Mouse (Mus musculus) hindbrain, embryonic 16.5 days (tissue): ENCODE measurements around the gene Tle3. TPM values are rescaled to one million over a fixed set of nuclear protein-coding genes. Genes with fewer than 3 reads are reported as not detected.

Experiments
- ATAC-seq: fragments of 200-750 bp; cut with Nextera tagmentation; 2 replicates; pipeline ENCODE4 v1.8.0; 2017; ENCODE audit warnings: moderate TSS enrichment, moderate library complexity
- H3K27ac ChIP-seq: fragments of 300-500 bp; sonication (generic); 2 replicates; pipeline ENCODE4 v1.5.1; 2014; ENCODE audit warnings: low read depth, mild to moderate bottlenecking, control low read depth, low read length, moderate library complexity
- H3K27me3 ChIP-seq: fragments of 300-500 bp; sonication (generic); replicated peaks from 2 replicates; pipeline ENCODE4 v1.6.1; 2014; ENCODE audit warnings: low read length; ENCODE audit not compliant: control insufficient read depth, insufficient read depth
- H3K36me3 ChIP-seq: fragments of 300-500 bp; sonication (generic); 2 replicates; pipeline ENCODE4 v1.6.1; 2014; ENCODE audit warnings: mild to moderate bottlenecking, low read length, moderate library complexity, mixed read lengths; ENCODE audit not compliant: control insufficient read depth, insufficient read depth
- H3K4me1 ChIP-seq: fragments of 300-500 bp; sonication (generic); 2 replicates; pipeline ENCODE4 v1.6.1; 2014; ENCODE audit warnings: low read depth, low read length; ENCODE audit not compliant: control insufficient read depth, insufficient read depth
- H3K4me2 ChIP-seq: fragments of 300-500 bp; sonication (generic); 2 replicates; pipeline ENCODE4 v1.6.1; 2014; ENCODE audit warnings: mild to moderate bottlenecking, low read length, control low read depth, moderate library complexity
- H3K4me3 ChIP-seq: fragments of 300-500 bp; sonication (generic); 2 replicates; pipeline ENCODE4 v1.5.1; 2014; ENCODE audit warnings: mild to moderate bottlenecking, low read length, control low read depth, moderate library complexity
- H3K9ac ChIP-seq: fragments of 300-500 bp; sonication (generic); 2 replicates; pipeline ENCODE4 v1.6.1; 2014; ENCODE audit warnings: low read depth, mild to moderate bottlenecking, control low read depth, low read length, moderate library complexity
- H3K9me3 ChIP-seq: fragments of 300-500 bp; sonication (generic); 2 replicates; pipeline ENCODE4 v1.6.1; 2014; ENCODE audit warnings: mild to moderate bottlenecking, low read length, moderate library complexity; ENCODE audit not compliant: control insufficient read depth
- WGBS: fragments of 180-500 bp; shearing (Covaris S2); extraction: QIAGEN DNeasy Blood & Tissue Kit; methylation state at CpG from one replicate; pipeline ENCODE4 v1.1.7; 2014; 5-methylcytosine and 5-hydroxymethylcytosine counted together
- polyA plus RNA-seq: library from polyadenylated mRNA; unstranded; fragments of >200 nt; fragmentation: Nextera tagmentation; extraction: Ambion mirVana; gene quantifications from 2 replicates; pipeline ENCODE4 v1.2.1, GENCODE M21; 2015

Tle3 gene
- polyA plus RNA-seq, 1 experiment from 2014 or later: 19.5 TPM

- H3K4me2 ChIP-seq: peak overlapping the region; percentile 46; the same call in 1 of the 2 replicates
- peak overlapping the region; percentile 32 for H3K9ac ChIP-seq
- H3K4me3 ChIP-seq: no peak overlapping the region
- H3K27me3 ChIP-seq: no peaks in the 10 kb centered on the region
- H3K4me1 ChIP-seq: peaks cover 53% of the 10 kb centered on the region
- WGBS: 23% methylated on average over 3 of the region's 3 CpGs
- H3K27ac ChIP-seq: peak overlapping the region; percentile 78
- no peaks in the 10 kb centered on the region for H3K9me3 ChIP-seq
- 0 out of 2 replicates have a peak, but pooled peaks have one; percentile 3 for ATAC-seq
- peaks cover 23% of the 10 kb centered on the region for H3K36me3 ChIP-seq
Observed at GRCm38 (mm10) chr9:61404615-61404980, 32.4 kb downstream of the Tle3 start.

- peak overlapping the region; percentile 46 for H3K4me2 ChIP-seq
- no peaks in the 10 kb centered on the region for H3K9me3 ChIP-seq
- H3K27ac ChIP-seq: peak overlapping the region; percentile 78
- 4% methylated on average over 19 of the region's 19 CpGs for WGBS
- H3K27me3 ChIP-seq: no peaks in the 10 kb centered on the region
- H3K4me1 ChIP-seq: peaks cover 53% of the 10 kb centered on the region
- peaks cover 28% of the 10 kb centered on the region for H3K36me3 ChIP-seq
- ATAC-seq: peak; percentile 91
- H3K4me3 ChIP-seq: peak overlapping the region; percentile 2; the same call in 1 of the 2 replicates
- 0 out of 2 replicates have a peak overlapping the region, but pooled peaks have one; percentile 2 for H3K9ac ChIP-seq
Observed at GRCm38 (mm10) chr9:61404998-61405621, 32.9 kb downstream of the Tle3 start.

- Histone ChIP-seq H3K9ac (no peak overlapping the region), H3K4me1 (peaks cover 51% of the 10 kb centered on the region), H3K36me3 (peaks cover 38% of the 10 kb centered on the region), H3K4me2 (no peak overlapping the region), H3K9me3 (no peaks in the 10 kb centered on the region), H3K27ac (peak overlapping the region; percentile 78), H3K27me3 (no peaks in the 10 kb centered on the region), H3K4me3 (no peak overlapping the region)
- WGBS: 83% methylated on average over 1 of the region's 1 CpGs
- no peak for ATAC-seq
Observed at GRCm38 (mm10) chr9:61406343-61406742, 34.2 kb downstream of the Tle3 start.

GRCm38 (mm10) chr9:61409046-61409445, 36.9 kb downstream of the Tle3 start:
- 74% methylated on average over 8 of the region's 8 CpGs for WGBS

GRCm38 (mm10) chr9:61413665-61414456, 41.7 kb downstream of the Tle3 start:
- Histone ChIP-seq H3K4me1 (no peaks in the 10 kb centered on the region), H3K9me3 (no peaks in the 10 kb centered on the region), H3K36me3 (peaks cover 72% of the 10 kb centered on the region), H3K9ac (no peak overlapping the region), H3K27ac (no peak overlapping the region), H3K27me3 (no peaks in the 10 kb centered on the region), H3K4me2 (no peak overlapping the region), H3K4me3 (no peak overlapping the region)
- 85% methylated on average over 14 of the region's 14 CpGs for WGBS
- ATAC-seq: 0 out of 2 replicates have a peak, but pooled peaks have one; percentile 46

More at GRCm38 (mm10) chr9:61409046-61409445, 36.9 kb downstream of the Tle3 start:
- Histone ChIP-seq H3K27me3 (no peaks in the 10 kb centered on the region), H3K4me2 (no peak overlapping the region), H3K9me3 (no peaks in the 10 kb centered on the region), H3K4me1 (peaks cover 28% of the 10 kb centered on the region), H3K4me3 (no peak overlapping the region), H3K36me3 (peaks cover 59% of the 10 kb centered on the region), H3K9ac (no peak overlapping the region), H3K27ac (no peak overlapping the region)
- no peak for ATAC-seq

- H3K36me3 ChIP-seq: peaks cover 49% of the 10 kb centered on the region
- H3K4me3 ChIP-seq: no peak overlapping the region
- no peak overlapping the region for H3K4me2 ChIP-seq
- no peaks in the 10 kb centered on the region for H3K9me3 ChIP-seq
- H3K9ac ChIP-seq: no peak overlapping the region
- no peak for ATAC-seq
- H3K27ac ChIP-seq: no peak overlapping the region
- no peaks in the 10 kb centered on the region for H3K27me3 ChIP-seq
- H3K4me1 ChIP-seq: no peaks in the 10 kb centered on the region
- 60% methylated on average over 9 of the region's 9 CpGs for WGBS
Observed at GRCm38 (mm10) chr9:61416571-61416970, 44.4 kb downstream of the Tle3 start.

- H3K27ac ChIP-seq: no peak overlapping the region
- H3K4me3 ChIP-seq: no peak overlapping the region
- H3K9me3 ChIP-seq: peaks cover 3% of the 10 kb centered on the region; the same call in 1 of the 2 replicates
- WGBS: 81% methylated on average over 3 of the region's 3 CpGs
- H3K4me2 ChIP-seq: no peak overlapping the region
- H3K4me1 ChIP-seq: no peaks in the 10 kb centered on the region
- peaks cover 3% of the 10 kb centered on the region; the same call in 1 of the 2 replicates for H3K27me3 ChIP-seq
- peaks cover 10% of the 10 kb centered on the region for H3K36me3 ChIP-seq
- no peak overlapping the region for H3K9ac ChIP-seq
- ATAC-seq: no peak
Observed at GRCm38 (mm10) chr9:61421626-61422025, 49.5 kb downstream of the Tle3 start.

GRCm38 (mm10) chr9:61424245-61424644, 52.1 kb downstream of the Tle3 start:
- no peak overlapping the region for H3K4me2 ChIP-seq
- WGBS: 85% methylated on average over 3 of the region's 3 CpGs
- H3K9me3 ChIP-seq: peaks cover 3% of the 10 kb centered on the region; the same call in 1 of the 2 replicates

GRCm38 (mm10) chr9:61426493-61426892, 54.3 kb downstream of the Tle3 start:
- Histone ChIP-seq H3K9me3 (peaks cover 3% of the 10 kb centered on the region; the same call in 1 of the 2 replicates), H3K4me1 (no peaks in the 10 kb centered on the region), H3K4me3 (no peak overlapping the region), H3K27ac (no peak overlapping the region), H3K9ac (no peak overlapping the region), H3K27me3 (peaks cover 3% of the 10 kb centered on the region; the same call in 1 of the 2 replicates), H3K4me2 (no peak overlapping the region), H3K36me3 (no peaks in the 10 kb centered on the region)
- WGBS: 72% methylated on average over 7 of the region's 7 CpGs
- no peak for ATAC-seq

More at GRCm38 (mm10) chr9:61424245-61424644, 52.1 kb downstream of the Tle3 start:
- ATAC-seq: no peak
- Histone ChIP-seq H3K9ac (no peak overlapping the region), H3K4me3 (no peak overlapping the region), H3K27me3 (peaks cover 3% of the 10 kb centered on the region; the same call in 1 of the 2 replicates), H3K4me1 (no peaks in the 10 kb centered on the region), H3K27ac (no peak overlapping the region), H3K36me3 (no peaks in the 10 kb centered on the region)
